Mouse (Mus musculus) midbrain, embryonic 14.5 days (tissue): ENCODE measurements around the gene Tomm40. TPM values are rescaled to one million over a fixed set of nuclear protein-coding genes. Genes with fewer than 3 reads are reported as not detected.
"Not testable (repeated sequence)": the region's sequence is repeated elsewhere in the genome, so short reads cannot be mapped to it uniquely, and the experiment has no call there.

Source experiments
- ATAC-seq: fragments of 200-750 bp; cut with Nextera tagmentation; 2 replicates; pipeline ENCODE4 v1.8.0; 2017; ENCODE audit warnings: moderate number of reproducible peaks, moderate library complexity; ENCODE audit not compliant: low FRiP score, low TSS enrichment
- DNase-seq: peaks from one replicate; pipeline ENCODE4 v3.0.0-alpha.2; 2015
- H3K27ac ChIP-seq: fragments of 300-500 bp; sonication (generic); replicated peaks from 2 replicates; pipeline ENCODE4 v1.5.1; 2014; ENCODE audit warnings: mild to moderate bottlenecking, low read depth, low read length, moderate library complexity
- H3K27me3 ChIP-seq: fragments of 300-500 bp; sonication (generic); 2 replicates; pipeline ENCODE4 v1.6.1; 2014; ENCODE audit warnings: low read length, control low read depth, mixed read lengths; ENCODE audit not compliant: control insufficient read depth, insufficient read depth
- H3K36me3 ChIP-seq: fragments of 300-500 bp; sonication (generic); 2 replicates; pipeline ENCODE4 v1.6.1; 2014; ENCODE audit warnings: low read length, control low read depth; ENCODE audit not compliant: control insufficient read depth, insufficient read depth
- H3K4me1 ChIP-seq: fragments of 300-500 bp; sonication (generic); 2 replicates; pipeline ENCODE4 v1.6.1; 2014; ENCODE audit warnings: mild to moderate bottlenecking, antibody characterized with exemption, low read length, control low read depth; ENCODE audit not compliant: control insufficient read depth, insufficient read depth
- H3K4me2 ChIP-seq: fragments of 300-500 bp; sonication (generic); 2 replicates; pipeline ENCODE4 v1.6.1; 2014; ENCODE audit warnings: mild to moderate bottlenecking, low read length, moderate library complexity
- H3K4me3 ChIP-seq: fragments of 300-500 bp; sonication (generic); replicated peaks from 2 replicates; pipeline ENCODE4 v1.5.1; 2014; ENCODE audit warnings: low read depth, low read length
- H3K9ac ChIP-seq: fragments of 300-500 bp; sonication (generic); replicated peaks from 2 replicates; pipeline ENCODE4 v1.6.1; 2014; ENCODE audit warnings: mild to moderate bottlenecking, low read length, moderate library complexity
- H3K9me3 ChIP-seq: fragments of 300-500 bp; sonication (generic); 2 replicates; pipeline ENCODE4 v1.6.1; 2016; ENCODE audit warnings: low read length, control low read depth, mixed read lengths; ENCODE audit not compliant: control insufficient read depth
- WGBS: fragments of 180-500 bp; shearing (Covaris S2); extraction: QIAGEN DNeasy Blood & Tissue Kit; methylation state at CpG from one replicate; pipeline ENCODE4 v1.1.7; 2014; 5-methylcytosine and 5-hydroxymethylcytosine counted together
- polyA plus RNA-seq: library from polyadenylated mRNA; unstranded; fragments of >200 nt; fragmentation: Nextera tagmentation; extraction: Ambion mirVana; gene quantifications from 2 replicates; pipeline ENCODE4 v1.2.1, GENCODE M21; 2014

Gene Tomm40
- polyA plus RNA-seq, 1 experiment from 2014 or later: 120 TPM

GRCm38 (mm10) chr7:19688611-19689010 lies 26.6 kb downstream of the Tomm40 start:
- ATAC-seq: no peak
- 94% methylated on average over 2 of the region's 2 CpGs for WGBS
- DNase-seq: no peak

GRCm38 (mm10) chr7:19688101-19688500 lies 27.1 kb downstream of the Tomm40 start:
- no peaks in the 10 kb centered on the region for H3K9me3 ChIP-seq
- ATAC-seq (no peak), DNase-seq (no peak)
- H3K27me3 ChIP-seq: no peaks in the 10 kb centered on the region
- H3K4me1 ChIP-seq: no peaks in the 10 kb centered on the region
- H3K27ac ChIP-seq: no peak overlapping the region
- H3K36me3 ChIP-seq: no peaks in the 10 kb centered on the region
- WGBS: 93% methylated on average over 10 of the region's 10 CpGs
- no peak overlapping the region for H3K4me2 ChIP-seq
- H3K9ac ChIP-seq: no peak overlapping the region
- no peak overlapping the region for H3K4me3 ChIP-seq

More at GRCm38 (mm10) chr7:19688611-19689010, 26.6 kb downstream of the Tomm40 start:
- no peaks in the 10 kb centered on the region for H3K9me3 ChIP-seq
- H3K27me3 ChIP-seq: no peaks in the 10 kb centered on the region
- H3K4me1 ChIP-seq: no peaks in the 10 kb centered on the region
- H3K4me2 ChIP-seq: no peak overlapping the region
- no peaks in the 10 kb centered on the region for H3K36me3 ChIP-seq
- no peak overlapping the region for H3K4me3 ChIP-seq
- no peak overlapping the region for H3K27ac ChIP-seq
- no peak overlapping the region for H3K9ac ChIP-seq

DNA sequence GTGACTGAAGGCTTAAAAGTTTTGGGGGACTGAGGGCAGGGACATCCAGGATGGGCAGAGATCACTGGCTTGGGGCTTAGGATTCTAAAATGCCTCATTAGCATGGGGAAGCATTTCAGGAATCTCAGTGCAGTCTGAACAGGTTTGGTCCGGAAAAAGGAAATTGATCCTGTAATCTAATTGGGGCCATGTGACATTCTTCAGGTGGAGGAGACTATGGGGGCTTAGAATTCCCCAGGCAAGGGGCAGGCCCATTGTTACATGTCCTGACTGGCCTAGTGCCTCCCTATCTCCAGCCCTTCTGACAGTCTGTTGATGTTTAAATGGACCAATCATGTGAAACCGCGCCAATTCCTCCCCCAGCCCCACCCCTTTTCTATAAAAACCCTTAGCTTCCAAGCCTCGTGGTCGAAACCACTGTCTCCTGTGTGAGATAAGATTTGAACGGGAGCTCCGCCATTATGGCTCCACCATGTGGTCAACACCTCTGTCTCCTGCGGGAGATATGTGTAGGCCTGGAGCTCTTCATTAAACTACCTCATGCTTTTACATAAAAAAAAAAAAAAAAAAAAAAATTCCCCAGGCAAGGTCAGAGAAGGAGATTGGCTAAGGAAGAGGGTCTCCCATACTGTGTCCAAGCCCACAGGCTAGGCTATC lies 28.2 kb downstream of the Tomm40 start:
- not testable (repeated sequence) for H3K9me3 ChIP-seq, H3K36me3 ChIP-seq, H3K4me2 ChIP-seq, H3K27me3 ChIP-seq, H3K27ac ChIP-seq, H3K4me3 ChIP-seq, ATAC-seq, H3K9ac ChIP-seq, DNase-seq, H3K4me1 ChIP-seq
- 76% methylated on average over 8 of the region's 8 CpGs for WGBS

DNA sequence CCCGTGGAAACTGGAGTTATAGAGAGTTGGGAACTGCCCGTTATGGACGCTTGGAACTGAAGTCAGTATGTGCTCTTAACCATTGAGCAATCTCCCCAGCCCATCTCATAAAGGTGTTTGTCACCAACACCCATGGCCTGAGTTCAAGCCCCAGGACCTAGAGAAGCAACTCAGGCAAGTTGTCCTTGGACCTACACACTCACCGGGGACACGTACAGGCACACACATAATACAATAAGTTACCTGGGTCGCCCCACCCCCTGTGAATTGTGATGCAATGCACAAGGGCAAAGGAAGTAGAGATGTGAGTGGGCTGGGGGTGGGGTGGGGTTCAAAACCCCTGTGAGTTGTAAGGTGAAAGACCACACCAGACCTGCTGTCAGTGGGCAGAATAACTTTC lies 28.7 kb downstream of the Tomm40 start:
- DNase-seq: no peak
- H3K9ac ChIP-seq: no peak overlapping the region
- no peak for ATAC-seq
- H3K4me2 ChIP-seq: no peak overlapping the region
- no peaks in the 10 kb centered on the region for H3K9me3 ChIP-seq
- no peak overlapping the region for H3K27ac ChIP-seq
- H3K4me3 ChIP-seq: no peak overlapping the region
- H3K27me3 ChIP-seq: no peaks in the 10 kb centered on the region
- no peaks in the 10 kb centered on the region for H3K36me3 ChIP-seq
- WGBS: 92% methylated on average over 6 of the region's 6 CpGs
- no peaks in the 10 kb centered on the region for H3K4me1 ChIP-seq

GRCm38 (mm10) chr7:19685374-19685773 lies 29.9 kb downstream of the Tomm40 start:
- no peak overlapping the region for H3K27ac ChIP-seq
- 67% methylated on average over 4 of the region's 4 CpGs for WGBS
- H3K27me3 ChIP-seq: no peaks in the 10 kb centered on the region
- no peak overlapping the region for H3K4me3 ChIP-seq
- no peaks in the 10 kb centered on the region for H3K9me3 ChIP-seq
- H3K4me1 ChIP-seq: no peaks in the 10 kb centered on the region
- ATAC-seq (no peak), DNase-seq (no peak)
- H3K9ac ChIP-seq: no peak overlapping the region
- no peak overlapping the region for H3K4me2 ChIP-seq
- no peaks in the 10 kb centered on the region for H3K36me3 ChIP-seq

DNA sequence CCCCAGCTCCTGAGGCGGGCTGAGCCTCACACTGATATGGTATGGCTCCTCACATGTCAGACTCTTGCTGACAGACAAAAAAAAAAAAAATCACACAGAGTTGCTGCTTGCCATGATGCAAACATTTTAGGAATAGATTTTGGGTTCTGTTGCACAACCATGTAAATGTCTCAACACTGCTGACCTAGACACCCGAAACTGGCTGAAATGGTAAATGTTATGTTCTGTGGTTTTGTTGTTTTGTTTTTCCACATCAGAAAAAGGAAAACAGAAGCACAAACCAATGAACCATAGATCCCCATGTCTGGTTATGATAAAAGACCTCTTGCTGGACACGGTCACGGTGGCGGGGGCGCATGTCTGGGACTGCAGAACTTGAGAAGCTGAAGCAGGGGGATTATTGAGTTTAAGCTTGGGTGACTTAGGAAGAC lies 31.5 kb downstream of the Tomm40 start:
- no peak for DNase-seq
- no peak overlapping the region for H3K4me2 ChIP-seq

DNA sequence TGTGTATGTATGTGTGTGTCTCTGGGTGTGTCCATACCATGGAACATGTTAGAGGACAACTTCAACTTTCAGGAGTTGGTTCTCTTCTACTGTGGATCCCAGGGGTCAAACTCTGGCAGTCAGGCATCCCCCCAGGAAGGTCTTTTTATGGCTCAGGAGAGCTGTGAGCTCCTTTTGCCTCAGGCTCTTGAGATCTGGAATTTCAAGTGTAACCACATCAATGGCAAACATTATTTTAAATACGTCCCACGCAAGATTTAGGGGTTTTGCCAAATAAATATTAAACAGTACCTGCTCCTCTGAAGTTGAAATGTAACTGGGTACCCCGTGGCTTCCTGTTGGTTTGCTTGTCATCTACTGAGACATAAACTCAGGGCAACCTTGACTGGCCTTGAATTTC lies 32.3 kb downstream of the Tomm40 start:
- WGBS: 84% methylated on average over 3 of the region's 3 CpGs

More for the DNA sequence above, 31.5 kb downstream of the Tomm40 start:
- Histone ChIP-seq H3K27me3 (no peaks in the 10 kb centered on the region), H3K9me3 (no peaks in the 10 kb centered on the region), H3K36me3 (no peaks in the 10 kb centered on the region), H3K4me1 (no peaks in the 10 kb centered on the region), H3K9ac (no peak overlapping the region), H3K27ac (no peak overlapping the region), H3K4me3 (no peak overlapping the region)
- ATAC-seq: no peak
- WGBS: 88% methylated on average over 6 of the region's 6 CpGs

DNA sequence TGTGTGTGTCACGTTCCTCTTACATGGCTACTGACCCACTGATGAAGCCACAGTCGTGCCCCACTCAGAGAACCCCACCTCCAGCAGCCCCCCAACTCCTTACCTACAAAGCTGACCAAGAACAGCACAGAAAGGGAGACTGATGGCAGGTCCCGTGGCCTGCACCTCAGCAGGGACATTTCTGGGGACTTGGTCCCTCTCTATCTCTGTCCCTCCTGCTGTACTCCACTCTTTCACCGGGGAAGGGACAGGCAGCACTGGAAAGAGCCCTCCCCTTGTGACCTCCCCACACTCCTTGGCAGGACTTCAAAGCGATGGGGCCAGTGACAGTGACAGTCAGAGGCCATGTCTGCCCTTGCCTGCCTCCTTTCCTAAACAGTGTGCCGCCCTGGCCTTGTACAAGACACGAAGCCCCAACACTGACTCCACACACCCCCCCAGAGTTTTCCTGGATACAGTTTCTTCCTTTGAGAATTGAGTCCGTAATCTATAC lies 34.0 kb downstream of the Tomm40 start, which contains the start of the genes Gm44805 and Apoc4:
Gene Gm44805 (minus strand): TSS at position 222 of the 493 bp plus-strand sequence.
Gene Apoc4 (minus strand): TSS at position 278 of the 493 bp plus-strand sequence.
- Histone ChIP-seq H3K36me3 (no peaks in the 10 kb centered on the region), H3K4me1 (no peaks in the 10 kb centered on the region), H3K4me2 (no peak within 1 kb of the TSS), H3K27ac (no peak within 1 kb of the TSS), H3K4me3 (no peak within 1 kb of the TSS), H3K9me3 (no peaks in the 10 kb centered on the region), H3K27me3 (no peaks in the 10 kb centered on the region), H3K9ac (no peak within 1 kb of the TSS)
- ATAC-seq: no peak
- WGBS: 65% methylated on average over 8 of the region's 8 CpGs
- DNase-seq: no peak

More for the DNA sequence above, 32.3 kb downstream of the Tomm40 start:
- H3K4me1 ChIP-seq: no peaks in the 10 kb centered on the region
- DNase-seq (no peak), ATAC-seq (no peak)
- no peak overlapping the region for H3K4me2 ChIP-seq
- no peaks in the 10 kb centered on the region for H3K36me3 ChIP-seq
- no peaks in the 10 kb centered on the region for H3K9me3 ChIP-seq
- no peaks in the 10 kb centered on the region for H3K27me3 ChIP-seq
- no peak overlapping the region for H3K27ac ChIP-seq
- H3K4me3 ChIP-seq: no peak overlapping the region
- no peak overlapping the region for H3K9ac ChIP-seq

DNA sequence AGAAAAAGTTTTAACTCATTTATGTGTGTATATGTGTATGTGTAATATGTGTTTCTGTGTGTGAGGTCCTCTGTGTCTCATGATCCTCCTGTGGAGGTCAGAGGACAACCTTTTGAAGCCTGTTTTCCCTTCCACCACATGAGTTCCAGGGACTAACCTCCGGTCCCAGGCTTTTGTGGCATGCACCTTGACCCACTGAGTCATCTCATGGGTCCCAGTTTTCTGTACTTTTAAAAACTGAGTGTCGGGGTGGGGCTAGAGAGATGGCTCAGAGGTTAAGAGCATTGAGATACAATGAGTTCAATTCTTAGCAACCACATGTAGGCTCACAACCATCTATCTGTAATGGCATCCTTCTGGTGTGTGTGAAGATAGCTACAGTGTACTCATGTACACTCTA lies 34.5 kb downstream of the Tomm40 start:
- Histone ChIP-seq H3K4me1 (no peaks in the 10 kb centered on the region), H3K36me3 (no peaks in the 10 kb centered on the region), H3K4me2 (no peak overlapping the region), H3K27me3 (no peaks in the 10 kb centered on the region), H3K9ac (no peak overlapping the region), H3K4me3 (no peak overlapping the region), H3K27ac (no peak overlapping the region), H3K9me3 (no peaks in the 10 kb centered on the region)
- ATAC-seq: no peak
- DNase-seq: no peak
- 87% methylated on average over 2 of the region's 2 CpGs for WGBS
